Mouse (Mus musculus): ENCODE measurements around the gene Cfap126. TPM values are rescaled to one million over a fixed set of nuclear protein-coding genes. Genes with fewer than 3 reads are reported as not detected.
"Not testable (repeated sequence)": the region's sequence is repeated elsewhere in the genome, so short reads cannot be mapped to it uniquely, and the experiment has no call there.

Gene Cfap126
- total RNA-seq (2017): 2.4 and 3.3 TPM in 2 replicates

DNA sequence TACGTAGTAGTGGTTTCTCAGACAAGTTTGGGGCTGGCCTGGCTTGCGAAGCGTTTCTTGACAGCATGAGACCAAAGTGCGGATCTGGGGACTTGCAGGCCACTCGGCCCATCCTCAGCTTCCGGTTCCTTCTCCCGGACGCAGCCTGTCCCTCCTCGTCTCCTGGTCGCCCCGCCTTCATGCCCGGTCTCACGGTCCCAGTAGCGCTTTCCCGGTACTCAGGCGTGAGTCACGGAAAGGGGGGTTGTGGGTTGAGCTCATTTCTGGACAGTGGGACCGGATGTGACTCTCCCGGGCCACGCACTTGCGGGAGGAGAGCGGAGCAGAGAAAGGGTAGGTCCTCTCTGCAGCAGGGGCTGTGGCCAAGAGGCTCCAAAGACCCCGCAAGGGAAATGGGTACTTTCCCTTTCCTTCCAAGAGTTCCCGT lies at the start of gene Cfap126:
Cfap126 (plus strand) TSS at position 46 of the 427 bp plus-strand sequence.
- ATAC-seq (replicated peaks in 1 of 2; ENCODE audit: insufficient read depth in 1 of 2, low FRiP score in 2 of 2, low TSS enrichment in 1 of 2, low read depth in 1 of 2, poor library complexity in 2 of 2, severe bottlenecking in 2 of 2): peak; percentile 50 to 57

DNA sequence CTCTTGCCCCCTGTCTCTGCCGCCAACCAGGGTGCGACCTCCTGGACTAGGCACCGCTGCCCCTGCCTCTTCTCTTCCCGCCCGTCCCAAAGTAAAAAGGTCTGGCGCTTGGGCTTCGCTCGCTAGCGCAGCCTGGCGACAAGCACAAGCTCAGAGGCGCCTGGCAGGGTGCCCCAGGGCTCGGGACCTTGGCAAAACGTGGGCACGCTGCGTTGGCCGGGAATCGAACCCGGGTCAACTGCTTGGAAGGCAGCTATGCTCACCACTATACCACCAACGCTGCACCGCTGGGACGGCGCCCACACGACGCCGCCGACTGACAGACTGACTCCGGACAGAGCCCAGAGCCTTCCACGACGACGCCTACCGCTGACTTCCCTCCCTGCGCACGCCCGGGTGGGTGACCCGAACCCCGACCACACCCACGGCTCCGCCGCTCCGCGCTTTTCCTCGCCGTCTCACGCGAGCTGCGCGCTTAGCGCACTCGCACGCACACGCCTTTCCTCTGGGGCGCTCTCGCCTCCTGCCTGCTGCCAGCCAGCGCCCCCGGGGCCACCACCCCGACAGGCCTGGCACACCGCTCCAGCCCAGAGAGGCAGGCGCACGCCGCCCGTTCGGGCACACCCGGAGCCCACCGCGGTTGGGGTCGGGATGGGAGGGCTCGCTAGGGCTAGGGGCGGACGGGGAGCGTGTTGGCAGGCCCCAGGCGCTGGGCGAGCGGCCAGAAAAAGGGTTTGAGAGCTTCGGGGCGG lies 49.1 kb upstream of the Cfap126 start, which contains the start of gene Fcgr3:
Fcgr3 (minus strand) TSS at position 445 of the 752 bp plus-strand sequence.
- peak; percentile 13 to 34 for ATAC-seq (replicated peaks in 1 of 2; ENCODE audit: insufficient read depth in 1 of 2, low FRiP score in 2 of 2, low TSS enrichment in 1 of 2, low read depth in 1 of 2, poor library complexity in 2 of 2, severe bottlenecking in 2 of 2)

DNA sequence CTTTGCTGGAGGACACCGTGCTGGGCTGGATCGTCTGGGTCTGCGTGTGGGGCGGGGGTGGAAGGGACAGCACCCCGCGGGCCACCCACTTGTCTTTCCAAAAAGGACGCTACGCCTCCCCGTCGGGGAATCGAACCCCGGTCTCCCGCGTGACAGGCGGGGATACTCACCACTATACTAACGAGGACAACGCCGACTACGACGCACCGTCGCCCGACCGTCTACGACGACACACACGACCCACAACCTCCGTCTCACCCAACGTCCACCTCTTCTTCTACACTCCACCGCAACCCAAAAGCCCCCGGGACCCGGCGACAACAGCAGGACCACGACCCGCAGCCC lies 48.5 kb upstream of the Cfap126 start:
- ATAC-seq (replicated peaks in 1 of 2; ENCODE audit: insufficient read depth in 1 of 2, low FRiP score in 2 of 2, low TSS enrichment in 1 of 2, low read depth in 1 of 2, poor library complexity in 2 of 2, severe bottlenecking in 2 of 2): peak in 1 of 2 experiments; percentile 1; a peak in 1 of 4 replicates

DNA sequence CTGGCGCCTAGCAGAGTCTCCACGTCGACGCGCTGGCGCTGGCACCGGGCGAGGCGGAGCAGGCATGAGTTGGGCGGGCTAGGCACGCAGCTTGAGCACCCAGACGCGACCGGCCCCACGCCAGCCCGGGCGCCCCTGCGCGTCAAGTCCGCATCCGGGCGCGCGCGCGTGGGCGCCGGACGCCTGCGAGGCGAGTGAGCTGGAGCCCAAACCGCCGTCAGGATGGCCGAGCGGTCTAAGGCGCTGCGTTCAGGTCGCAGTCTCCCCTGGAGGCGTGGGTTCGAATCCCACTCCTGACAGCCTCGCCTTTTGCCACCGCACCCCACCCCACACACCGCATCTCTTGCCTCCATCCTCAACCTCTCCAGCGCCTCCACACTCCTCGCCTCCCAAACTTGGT lies 48.0 kb upstream of the Cfap126 start:
- ATAC-seq (replicated peaks in 1 of 2; ENCODE audit: insufficient read depth in 1 of 2, low FRiP score in 2 of 2, low TSS enrichment in 1 of 2, low read depth in 1 of 2, poor library complexity in 2 of 2, severe bottlenecking in 2 of 2): not testable (repeated sequence)

DNA sequence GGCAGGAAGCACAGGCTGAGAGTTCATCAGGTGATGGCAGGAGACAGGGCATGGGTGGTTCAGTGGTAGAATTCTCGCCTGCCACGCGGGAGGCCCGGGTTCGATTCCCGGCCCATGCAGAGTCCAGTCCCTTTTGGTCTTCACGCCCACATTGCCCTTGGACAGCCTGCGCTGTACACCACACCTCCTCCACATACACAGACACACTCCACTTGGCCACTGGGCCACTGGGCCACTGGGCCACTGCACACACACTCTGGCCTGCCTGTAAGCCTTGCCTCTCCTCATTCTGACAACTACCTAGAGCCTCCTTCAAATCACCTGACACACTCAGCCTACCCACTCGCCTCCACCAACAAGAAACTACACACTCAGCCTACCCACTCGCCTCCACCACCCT lies 47.1 kb upstream of the Cfap126 start:
- peak in 1 of 2 experiments; percentile 5; a peak in 1 of 4 replicates for ATAC-seq (replicated peaks in 1 of 2; ENCODE audit: insufficient read depth in 1 of 2, low FRiP score in 2 of 2, low TSS enrichment in 1 of 2, low read depth in 1 of 2, poor library complexity in 2 of 2, severe bottlenecking in 2 of 2)

DNA sequence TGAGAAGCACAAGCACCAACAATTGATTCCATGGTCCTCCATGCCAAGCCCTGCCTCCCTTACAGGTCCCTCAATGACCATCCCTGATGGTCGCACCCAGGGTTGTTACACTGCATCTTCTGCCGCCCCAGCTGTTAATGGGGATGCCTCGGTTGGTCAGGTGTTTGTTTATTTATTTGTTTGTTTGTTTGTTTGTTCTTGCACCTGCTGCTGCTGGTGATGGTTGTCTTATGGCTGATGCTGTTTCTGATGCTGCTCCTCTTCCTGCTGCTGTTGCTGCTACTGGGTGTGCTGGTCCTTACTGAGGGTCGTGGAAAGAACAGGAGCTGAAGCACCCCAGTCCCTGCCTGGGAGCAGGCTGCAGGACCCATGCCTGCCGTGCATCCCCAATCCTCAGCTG lies 45.8 kb upstream of the Cfap126 start:
- not testable (repeated sequence) for ATAC-seq (replicated peaks in 1 of 2; ENCODE audit: insufficient read depth in 1 of 2, low FRiP score in 2 of 2, low TSS enrichment in 1 of 2, low read depth in 1 of 2, poor library complexity in 2 of 2, severe bottlenecking in 2 of 2)

DNA sequence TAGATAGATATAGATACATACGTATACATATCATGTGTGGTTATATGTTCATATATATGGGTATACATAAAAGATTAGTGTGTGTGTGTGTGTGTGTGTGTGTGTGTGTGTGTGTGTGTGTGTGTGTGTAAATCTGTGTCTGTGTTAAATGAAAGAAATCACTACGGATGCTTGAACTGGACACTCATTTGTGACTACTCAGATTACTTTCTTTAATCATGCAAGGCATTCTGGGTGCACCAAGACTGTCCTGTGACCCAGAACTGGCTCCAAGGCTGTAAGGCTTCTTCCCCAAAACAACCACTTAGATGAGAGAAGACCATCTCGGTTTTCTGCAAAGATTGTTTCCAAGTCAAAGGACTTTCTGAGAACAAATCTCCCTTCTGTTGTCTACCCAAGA lies 44.2 kb upstream of the Cfap126 start:
- ATAC-seq (replicated peaks in 1 of 2; ENCODE audit: insufficient read depth in 1 of 2, low FRiP score in 2 of 2, low TSS enrichment in 1 of 2, low read depth in 1 of 2, poor library complexity in 2 of 2, severe bottlenecking in 2 of 2): not testable (repeated sequence)

DNA sequence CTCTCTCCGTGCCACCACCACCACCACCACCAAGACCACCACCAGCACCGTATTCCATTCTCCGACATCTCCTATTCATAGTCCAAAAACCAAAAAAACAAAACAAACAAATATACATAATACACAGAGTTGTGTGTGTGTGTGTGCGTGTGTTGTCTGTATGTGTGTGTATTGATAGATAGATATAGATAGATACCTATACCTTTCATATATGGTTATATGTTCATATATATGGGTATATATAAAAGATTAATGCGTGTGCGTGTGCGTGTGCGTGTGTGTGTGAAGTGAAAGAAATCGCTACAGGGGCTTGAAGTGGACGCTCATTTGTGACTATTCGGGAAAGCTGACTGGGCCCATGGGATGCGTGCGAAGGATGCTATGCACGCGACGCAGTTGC lies 42.8 kb upstream of the Cfap126 start:
- not testable (repeated sequence) for ATAC-seq (replicated peaks in 1 of 2; ENCODE audit: insufficient read depth in 1 of 2, low FRiP score in 2 of 2, low TSS enrichment in 1 of 2, low read depth in 1 of 2, poor library complexity in 2 of 2, severe bottlenecking in 2 of 2)

DNA sequence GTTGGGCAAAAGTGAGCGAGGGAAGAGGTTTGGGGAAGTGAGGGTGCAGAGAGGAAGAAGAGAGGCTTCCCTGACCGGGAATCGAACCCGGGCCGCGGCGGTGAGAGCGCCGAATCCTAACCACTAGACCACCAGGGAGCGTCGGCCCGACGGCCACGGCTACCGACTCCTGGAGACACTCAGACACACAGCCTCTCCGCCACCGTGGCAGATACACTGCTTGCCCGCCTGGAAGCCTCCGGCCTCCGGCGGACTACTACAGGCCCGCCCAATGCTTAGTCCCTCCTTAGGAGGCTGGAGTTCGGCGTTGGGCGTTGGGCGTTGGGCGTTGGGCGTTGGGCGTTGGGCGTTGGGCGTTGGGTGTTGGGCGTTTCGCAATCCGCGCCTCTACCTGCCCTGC lies 42.0 kb upstream of the Cfap126 start:
- peak; percentile 22 to 29 for ATAC-seq (replicated peaks in 1 of 2; ENCODE audit: insufficient read depth in 1 of 2, low FRiP score in 2 of 2, low TSS enrichment in 1 of 2, low read depth in 1 of 2, poor library complexity in 2 of 2, severe bottlenecking in 2 of 2)

DNA sequence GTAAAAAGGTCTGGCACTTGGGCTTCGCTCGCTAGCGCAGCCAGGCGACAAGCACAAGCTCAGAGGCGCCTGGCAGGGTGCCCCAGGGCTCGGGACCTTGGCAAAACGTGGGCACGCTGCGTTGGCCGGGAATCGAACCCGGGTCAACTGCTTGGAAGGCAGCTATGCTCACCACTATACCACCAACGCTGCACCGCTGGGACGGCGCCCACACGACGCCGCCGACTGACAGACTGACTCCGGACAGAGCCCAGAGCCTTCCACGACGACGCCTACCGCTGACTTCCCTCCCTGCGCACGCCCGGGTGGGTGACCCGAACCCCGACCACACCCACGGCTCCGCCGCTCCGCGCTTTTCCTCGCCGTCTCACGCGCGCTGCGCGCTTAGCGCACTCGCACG lies 41.5 kb upstream of the Cfap126 start:
- peak; percentile 3 to 16; a peak in 1 of 4 replicates for ATAC-seq (replicated peaks in 1 of 2; ENCODE audit: insufficient read depth in 1 of 2, low FRiP score in 2 of 2, low TSS enrichment in 1 of 2, low read depth in 1 of 2, poor library complexity in 2 of 2, severe bottlenecking in 2 of 2)

DNA sequence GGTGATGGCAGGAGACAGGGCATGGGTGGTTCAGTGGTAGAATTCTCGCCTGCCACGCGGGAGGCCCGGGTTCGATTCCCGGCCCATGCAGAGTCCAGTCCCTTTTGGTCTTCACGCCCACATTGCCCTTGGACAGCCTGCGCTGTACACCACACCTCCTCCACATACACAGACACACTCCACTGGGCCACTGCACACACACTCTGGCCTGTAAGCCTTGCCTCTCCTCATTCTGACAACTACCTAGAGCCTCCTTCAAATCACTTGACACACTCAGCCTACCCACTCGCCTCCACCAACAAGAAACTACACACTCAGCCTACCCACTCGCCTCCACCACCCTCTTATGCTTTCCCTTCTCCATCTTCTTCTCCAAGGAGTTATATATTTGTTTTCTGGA lies 39.4 kb upstream of the Cfap126 start:
- ATAC-seq (replicated peaks in 1 of 2; ENCODE audit: insufficient read depth in 1 of 2, low FRiP score in 2 of 2, low TSS enrichment in 1 of 2, low read depth in 1 of 2, poor library complexity in 2 of 2, severe bottlenecking in 2 of 2): peak in 1 of 2 experiments; percentile 3; a peak in 1 of 4 replicates

DNA sequence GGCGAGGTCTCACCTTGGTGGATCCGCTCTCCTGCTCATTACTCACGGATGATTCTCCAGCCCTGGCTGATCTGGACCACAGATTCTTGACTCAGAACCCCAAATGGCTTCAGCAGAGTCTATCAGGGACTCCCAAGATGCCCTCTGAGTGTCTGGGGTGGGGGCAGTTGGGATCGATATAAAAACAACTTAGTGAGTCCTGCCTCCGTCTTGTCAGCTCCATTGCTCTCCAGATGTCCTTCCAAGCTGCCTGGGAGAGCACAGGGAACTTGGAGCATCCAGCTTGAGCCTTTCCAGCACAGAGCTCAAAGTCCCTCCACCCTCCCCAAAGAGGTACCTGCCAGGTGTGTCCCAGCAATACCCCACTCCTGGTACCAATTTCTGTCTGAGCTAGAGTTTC lies 37.5 kb upstream of the Cfap126 start:
- not testable (repeated sequence) for ATAC-seq (replicated peaks in 1 of 2; ENCODE audit: insufficient read depth in 1 of 2, low FRiP score in 2 of 2, low TSS enrichment in 1 of 2, low read depth in 1 of 2, poor library complexity in 2 of 2, severe bottlenecking in 2 of 2)

DNA sequence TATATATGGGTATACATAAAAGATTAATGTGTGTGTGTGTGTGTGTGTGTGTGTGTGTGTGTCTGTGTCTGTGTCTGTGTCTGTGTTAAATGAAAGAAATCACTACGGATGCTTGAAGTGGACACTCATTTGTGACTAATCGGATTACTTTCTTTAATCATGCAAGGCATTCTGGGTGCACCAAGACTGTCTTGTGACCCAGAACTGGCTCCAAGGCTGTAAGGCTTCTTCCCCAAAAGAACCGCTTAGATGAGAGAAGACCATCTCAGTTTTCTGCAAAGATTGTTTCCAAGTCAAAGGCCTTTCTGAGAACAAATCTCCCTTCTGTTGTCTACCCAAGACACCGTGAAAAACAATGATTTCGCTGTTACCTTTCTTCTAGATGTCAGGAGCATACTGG lies 36.5 kb upstream of the Cfap126 start:
- not testable (repeated sequence) for ATAC-seq (replicated peaks in 1 of 2; ENCODE audit: insufficient read depth in 1 of 2, low FRiP score in 2 of 2, low TSS enrichment in 1 of 2, low read depth in 1 of 2, poor library complexity in 2 of 2, severe bottlenecking in 2 of 2)

DNA sequence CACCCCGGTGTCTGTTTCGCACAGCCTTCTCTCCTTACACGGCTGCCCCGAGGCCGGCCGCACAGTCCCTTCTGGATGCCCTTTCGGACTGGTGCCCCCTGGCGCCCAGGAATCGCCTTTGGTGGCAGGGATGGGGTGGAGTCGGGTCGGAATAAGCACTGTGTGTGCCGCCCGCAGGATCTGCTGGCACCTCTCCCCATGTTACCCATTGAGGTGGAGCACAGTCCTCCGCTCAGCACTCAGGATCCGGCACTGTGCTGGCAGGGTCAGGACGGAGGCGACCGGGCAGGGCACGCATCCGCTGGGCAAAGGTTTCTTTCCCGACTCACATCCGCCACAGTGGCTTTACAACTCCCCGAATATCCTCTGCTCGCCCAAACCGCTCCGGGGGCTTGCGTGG lies 35.8 kb upstream of the Cfap126 start:
- peak; percentile 6 to 14 for ATAC-seq (replicated peaks in 1 of 2; ENCODE audit: insufficient read depth in 1 of 2, low FRiP score in 2 of 2, low TSS enrichment in 1 of 2, low read depth in 1 of 2, poor library complexity in 2 of 2, severe bottlenecking in 2 of 2)

DNA sequence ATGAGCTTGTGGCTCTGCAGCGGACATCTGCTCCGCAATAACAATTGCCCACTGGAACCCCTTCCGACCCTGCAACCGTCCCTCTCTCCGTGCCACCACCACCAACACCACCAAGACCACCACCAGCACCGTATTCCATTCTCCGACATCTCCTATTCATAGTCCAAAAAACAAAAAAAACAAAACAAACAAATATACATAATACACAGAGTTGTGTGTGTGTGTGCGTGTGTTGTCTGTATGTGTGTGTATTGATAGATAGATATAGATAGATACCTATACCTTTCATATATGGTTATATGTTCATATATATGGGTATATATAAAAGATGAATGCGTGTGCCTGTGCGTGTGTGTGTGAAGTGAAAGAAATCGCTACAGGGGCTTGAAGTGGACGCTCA lies 35.3 kb upstream of the Cfap126 start:
- not testable (repeated sequence) for ATAC-seq (replicated peaks in 1 of 2; ENCODE audit: insufficient read depth in 1 of 2, low FRiP score in 2 of 2, low TSS enrichment in 1 of 2, low read depth in 1 of 2, poor library complexity in 2 of 2, severe bottlenecking in 2 of 2)

DNA sequence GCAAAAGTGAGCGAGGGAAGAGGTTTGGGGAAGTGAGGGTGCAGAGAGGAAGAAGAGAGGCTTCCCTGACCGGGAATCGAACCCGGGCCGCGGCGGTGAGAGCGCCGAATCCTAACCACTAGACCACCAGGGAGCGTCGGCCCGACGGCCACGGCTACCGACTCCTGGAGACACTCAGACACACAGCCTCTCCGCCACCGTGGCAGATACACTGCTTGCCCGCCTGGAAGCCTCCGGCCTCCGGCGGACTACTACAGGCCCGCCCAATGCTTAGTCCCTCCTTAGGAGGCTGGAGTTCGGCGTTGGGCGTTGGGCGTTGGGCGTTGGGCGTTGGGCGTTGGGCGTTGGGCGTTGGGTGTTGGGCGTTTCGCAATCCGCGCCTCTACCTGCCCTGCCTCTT lies 34.4 kb upstream of the Cfap126 start:
- peak; percentile 23 for ATAC-seq (replicated peaks in 1 of 2; ENCODE audit: insufficient read depth in 1 of 2, low FRiP score in 2 of 2, low TSS enrichment in 1 of 2, low read depth in 1 of 2, poor library complexity in 2 of 2, severe bottlenecking in 2 of 2)

DNA sequence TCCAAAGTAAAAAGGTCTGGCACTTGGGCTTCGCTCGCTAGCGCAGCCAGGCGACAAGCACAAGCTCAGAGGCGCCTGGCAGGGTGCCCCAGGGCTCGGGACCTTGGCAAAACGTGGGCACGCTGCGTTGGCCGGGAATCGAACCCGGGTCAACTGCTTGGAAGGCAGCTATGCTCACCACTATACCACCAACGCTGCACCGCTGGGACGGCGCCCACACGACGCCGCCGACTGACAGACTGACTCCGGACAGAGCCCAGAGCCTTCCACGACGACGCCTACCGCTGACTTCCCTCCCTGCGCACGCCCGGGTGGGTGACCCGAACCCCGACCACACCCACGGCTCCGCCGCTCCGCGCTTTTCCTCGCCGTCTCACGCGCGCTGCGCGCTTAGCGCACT lies 33.9 kb upstream of the Cfap126 start:
- ATAC-seq (replicated peaks in 1 of 2; ENCODE audit: insufficient read depth in 1 of 2, low FRiP score in 2 of 2, low TSS enrichment in 1 of 2, low read depth in 1 of 2, poor library complexity in 2 of 2, severe bottlenecking in 2 of 2): peak; percentile 1 to 12; a peak in 1 of 4 replicates

DNA sequence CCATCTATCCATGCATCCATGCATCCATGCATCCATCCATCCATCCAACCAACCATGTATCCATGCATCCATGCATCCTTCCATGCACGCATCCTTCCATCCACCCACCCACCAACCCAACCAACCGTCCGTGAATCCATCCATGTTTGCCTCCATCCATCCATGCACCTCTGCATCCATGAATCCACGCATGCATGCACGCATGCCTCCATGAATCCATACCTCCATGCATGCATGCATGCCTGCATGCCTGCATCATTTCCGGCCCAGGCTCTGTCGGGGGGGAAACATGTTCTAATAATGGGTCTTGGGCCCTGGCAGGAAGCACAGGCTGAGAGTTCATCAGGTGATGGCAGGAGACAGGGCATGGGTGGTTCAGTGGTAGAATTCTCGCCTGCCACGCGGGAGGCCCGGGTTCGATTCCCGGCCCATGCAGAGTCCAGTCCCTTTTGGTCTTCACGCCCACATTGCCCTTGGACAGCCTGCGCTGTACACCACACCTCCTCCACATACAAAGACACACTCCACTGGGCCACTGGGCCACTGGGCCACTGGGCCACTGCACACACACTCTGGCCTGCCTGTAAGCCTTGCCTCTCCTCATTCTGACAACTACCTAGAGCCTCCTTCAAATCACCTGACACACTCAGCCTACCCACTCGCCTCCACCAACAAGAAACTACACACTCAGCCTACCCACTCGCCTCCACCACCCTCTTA lies 32.0 kb upstream of the Cfap126 start:
- ATAC-seq (replicated peaks in 1 of 2; ENCODE audit: insufficient read depth in 1 of 2, low FRiP score in 2 of 2, low TSS enrichment in 1 of 2, low read depth in 1 of 2, poor library complexity in 2 of 2, severe bottlenecking in 2 of 2): peak; percentile 1 to 4; a peak in 1 of 4 replicates
